Mouse (Mus musculus) ES-CJ7 (cell line): ENCODE measurements around the gene Gimd1.

Experiments used
- DNase-seq: peaks from one replicate; pipeline ENCODE4 v3.0.0; 2011; ENCODE audit warnings: low read depth, low spot score

The Gimd1 gene

GRCm38 (mm10) chr3:132629601-132630239, at the start of gene Gimd1:
Gimd1 (plus strand) TSS chr3:132629820.
- DNase-seq: no peak

- DNase-seq: no peak
Observed at GRCm38 (mm10) chr3:132581198-132581597, 48.4 kb upstream of the Gimd1 start.

DNA sequence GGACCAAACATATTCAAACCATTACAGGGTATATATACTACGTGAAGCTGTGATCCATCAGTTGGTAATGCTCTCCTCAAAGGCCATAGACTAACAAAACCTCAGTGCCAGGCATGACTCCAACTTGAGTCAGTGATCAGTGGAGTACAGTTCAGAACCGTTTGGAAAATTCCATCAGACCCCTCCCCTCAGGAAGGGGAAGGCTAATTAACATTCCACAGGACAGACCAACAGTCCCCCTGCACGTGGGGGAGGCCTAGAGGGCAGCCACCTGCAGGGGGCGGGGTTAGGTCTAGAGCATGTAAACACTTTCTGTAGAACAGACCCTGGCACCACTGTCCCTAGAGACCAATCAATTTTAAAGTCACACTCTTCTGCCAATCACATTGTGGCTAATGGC, 47.3 kb upstream of the Gimd1 start:
- DNase-seq: peak; percentile 4

DNA sequence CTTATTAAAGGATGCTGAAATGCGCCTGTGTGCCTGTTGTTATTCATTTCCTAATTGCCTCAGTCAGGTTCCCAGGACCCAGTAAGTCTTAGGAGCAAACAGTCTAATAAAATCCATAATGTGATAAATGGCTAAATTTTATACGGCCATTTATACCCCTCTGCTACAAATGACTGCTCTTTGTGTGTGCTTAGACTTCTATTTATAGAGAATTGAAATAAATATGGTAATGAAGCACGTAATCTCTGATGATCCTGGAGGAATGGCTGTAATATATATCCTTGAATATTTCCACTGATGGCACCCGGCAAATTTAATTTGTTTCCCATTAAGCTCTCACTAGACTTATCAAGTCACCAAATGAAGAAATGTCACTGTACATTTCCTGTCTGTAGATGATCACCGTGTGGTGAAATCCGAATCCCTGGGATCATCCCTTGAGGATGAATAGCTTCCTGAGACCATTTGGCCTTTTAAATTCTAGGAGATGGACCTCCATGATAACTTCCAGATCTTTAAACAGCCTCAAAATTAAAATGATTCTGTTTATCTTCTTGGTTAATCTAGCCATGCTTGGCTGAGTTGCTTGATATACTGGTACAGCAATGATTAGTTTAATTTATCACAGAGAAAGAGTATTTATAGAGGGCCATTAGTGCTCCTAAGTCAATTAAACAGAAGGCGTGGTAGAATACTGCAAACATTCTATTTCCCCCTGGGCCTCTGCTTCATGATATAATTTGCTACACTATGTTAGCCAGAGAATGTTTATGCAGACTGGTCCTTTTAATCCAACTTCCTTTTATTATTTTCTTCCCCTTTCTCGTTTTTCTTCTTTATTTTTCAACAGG, 44.3 kb upstream of the Gimd1 start:
- no peak for DNase-seq

GRCm38 (mm10) chr3:132588146-132588545, 41.5 kb upstream of the Gimd1 start:
- DNase-seq: no peak

- DNase-seq: no peak
Observed at GRCm38 (mm10) chr3:132590010-132590409, 39.6 kb upstream of the Gimd1 start.

- no peak for DNase-seq
Observed at GRCm38 (mm10) chr3:132590604-132591003, 39.0 kb upstream of the Gimd1 start.

DNA sequence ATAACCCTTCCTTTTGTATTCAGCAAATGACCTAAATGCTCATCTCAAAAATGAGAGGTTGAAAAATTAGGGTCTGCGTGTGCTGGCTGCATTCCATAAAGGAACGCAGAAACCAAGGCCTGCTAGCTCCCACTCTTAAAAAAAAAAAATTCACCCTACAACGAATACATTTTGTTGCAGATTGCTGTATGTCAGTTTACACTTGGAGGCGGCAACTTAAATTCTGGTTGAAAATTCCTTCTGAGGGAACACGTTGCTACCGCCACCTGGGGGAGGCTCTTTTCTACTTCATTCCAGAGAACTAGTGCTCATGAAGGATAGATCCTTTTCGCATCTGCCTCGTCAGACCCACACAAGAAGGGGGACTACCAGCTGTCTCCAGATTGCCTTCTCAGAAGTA, 879 bp upstream of the Gimd1 start:
- DNase-seq: peak; percentile 16

DNA sequence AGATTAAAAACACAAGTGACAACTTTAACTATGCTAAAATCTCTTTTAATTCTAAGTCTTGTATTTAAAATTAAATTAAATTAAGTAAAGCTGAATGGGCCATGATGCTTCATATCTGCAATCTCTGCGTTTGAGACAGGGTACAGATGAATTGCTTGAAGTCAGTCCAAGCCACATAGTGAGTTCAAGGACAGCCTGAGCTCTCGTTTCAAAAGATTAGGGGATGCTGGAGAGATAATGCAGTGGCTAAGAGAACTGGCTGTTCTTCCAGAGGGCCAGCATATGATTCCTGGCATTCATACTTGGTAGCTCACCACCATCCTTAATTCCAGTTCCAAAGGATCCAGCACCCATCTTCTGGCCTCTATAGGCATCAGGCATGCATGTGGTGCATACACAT, 3.6 kb downstream of the Gimd1 start:
- no peak for DNase-seq

- DNase-seq: no peak
Observed at GRCm38 (mm10) chr3:132637080-132637479, 7.5 kb downstream of the Gimd1 start.

GRCm38 (mm10) chr3:132644071-132644470, 14.5 kb downstream of the Gimd1 start:
- DNase-seq: no peak

- no peak for DNase-seq
Observed at GRCm38 (mm10) chr3:132646814-132647213, 17.2 kb downstream of the Gimd1 start.

- no peak for DNase-seq
Observed at GRCm38 (mm10) chr3:132649368-132649767, 19.7 kb downstream of the Gimd1 start.

GRCm38 (mm10) chr3:132650191-132650590, 20.6 kb downstream of the Gimd1 start:
- no peak for DNase-seq

DNA sequence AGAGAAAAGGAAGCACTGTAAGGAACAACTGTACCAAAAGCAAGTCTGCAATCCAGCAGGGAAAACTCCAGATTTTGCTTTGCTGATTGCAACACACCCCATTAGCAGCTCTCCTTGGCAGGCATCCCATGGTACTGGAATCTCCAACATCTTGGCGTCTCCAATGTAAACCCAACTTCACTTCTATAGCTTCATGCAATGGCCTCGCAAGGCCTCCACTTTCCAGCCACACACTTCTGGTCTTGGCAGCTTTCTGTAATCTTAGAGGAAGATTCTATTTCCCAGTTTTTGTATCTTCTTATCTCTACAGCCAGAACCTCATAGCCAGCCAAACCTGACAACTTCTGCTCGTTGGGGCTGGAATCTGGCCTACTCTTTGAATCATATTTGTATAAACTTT, 22.2 kb downstream of the Gimd1 start:
- no peak for DNase-seq

DNA sequence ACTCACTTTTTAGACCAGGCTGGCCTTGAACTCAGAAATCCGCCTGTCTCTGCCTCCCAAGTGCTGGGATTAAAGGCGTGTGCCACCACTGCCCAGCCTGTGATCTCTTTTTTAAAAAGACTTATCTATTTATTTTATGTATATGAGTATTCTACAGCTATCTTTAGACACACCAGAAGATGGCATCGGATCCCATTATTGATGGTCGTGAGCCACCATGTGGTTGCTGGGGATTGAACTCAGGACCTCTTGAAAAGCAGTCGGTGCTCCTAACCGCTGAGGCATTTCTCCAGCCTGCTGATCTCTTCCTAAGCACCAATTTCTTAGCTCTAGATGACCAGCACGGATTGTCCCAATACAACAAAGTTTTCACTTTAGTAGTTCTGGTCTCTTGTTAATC, 24.3 kb downstream of the Gimd1 start:
- no peak for DNase-seq

DNA sequence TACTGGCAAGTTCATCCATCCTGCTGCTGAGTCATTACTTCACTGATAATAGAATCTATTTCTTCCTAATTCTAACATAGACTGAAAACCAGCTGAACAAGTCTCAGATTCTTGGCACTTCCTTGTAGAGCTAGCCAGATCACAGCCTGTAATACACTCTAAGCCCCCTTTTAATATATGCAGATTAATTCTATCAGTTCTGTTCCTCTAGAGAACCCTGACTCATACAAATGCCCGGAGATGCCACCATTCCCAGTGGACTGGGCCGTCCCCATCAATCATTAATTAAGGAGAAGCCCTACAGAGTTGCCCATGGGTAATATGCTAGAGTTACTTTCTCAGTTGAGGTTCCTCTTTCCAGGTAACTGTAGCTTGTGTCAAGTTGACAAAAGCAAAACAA, 26.3 kb downstream of the Gimd1 start:
- DNase-seq: no peak

- DNase-seq: no peak
Observed at GRCm38 (mm10) chr3:132677494-132677893, 47.9 kb downstream of the Gimd1 start.

GRCm38 (mm10) chr3:132683447-132684230, 54.0 kb downstream of the Gimd1 start, which contains the start of gene Tbck:
Tbck (plus strand) TSS chr3:132684144.
- peak; percentile 90 for DNase-seq

GRCm38 (mm10) chr3:132684231-132684928, 54.8 kb downstream of the Gimd1 start, which contains the start of gene Aimp1:
Aimp1 (minus strand) TSS chr3:132684370.
- DNase-seq: no peak
